ENCODE assay signal across 8 mouse cellular contexts in the genomic region with DNA sequence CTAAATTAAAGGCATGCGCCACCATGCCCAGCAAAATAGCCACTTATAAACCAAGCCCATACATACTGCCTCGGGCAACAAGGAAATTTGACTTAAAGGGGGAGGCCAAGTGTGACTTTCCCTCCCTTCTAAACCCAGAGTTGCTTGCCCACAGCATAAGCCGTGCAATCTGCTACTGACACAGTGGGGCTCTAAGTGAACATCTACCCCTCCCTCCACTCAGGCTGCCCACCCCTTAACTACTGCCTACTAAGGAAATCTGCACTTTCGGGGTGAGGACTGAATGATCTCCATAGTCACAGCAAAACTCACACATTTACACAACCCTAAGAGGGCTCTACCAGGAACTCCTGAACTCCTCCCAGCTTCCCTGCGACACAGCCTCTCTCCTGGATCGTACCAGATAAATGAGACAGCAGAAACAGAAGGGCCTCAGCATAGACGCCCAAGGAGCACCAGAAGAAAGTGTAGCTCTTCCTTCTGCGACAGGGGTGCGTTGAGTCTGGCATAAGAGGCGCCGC. TPM values are rescaled to one million over a fixed set of nuclear protein-coding genes. Genes with fewer than 3 reads are reported as not detected.
DNase-seq lines count a peak whose midpoint lies in the region; ATAC-seq and TF ChIP-seq lines count a peak whose summit lies in the region.

No protein-coding gene starts in this region.

- peak; percentile 88 for ATAC-seq in heart, embryonic 13.5 days (ENCODE audit: extremely low read depth, insufficient number of reproducible peaks, low FRiP score, low TSS enrichment)
- ATAC-seq in hindbrain, embryonic 13.5 days (ENCODE audit: low FRiP score): peak; percentile 46; the same call in 1 of the 2 replicates

- DNase-seq in heart, adult 9 months (ENCODE audit: low spot score in 2 of 2): no peak
- DNase-seq in midbrain, embryonic 10.5 days (ENCODE audit: low spot score): no peak
- no peak for DNase-seq in frontal cortex, postnatal 36 days (ENCODE audit: low spot score in 2 of 2)
- no peak for DNase-seq in cerebellum, postnatal 36 days
- no peak for DNase-seq in right cerebral cortex, postnatal 10 days (ENCODE audit: low spot score in 2 of 2)

- H3K4me2 ChIP-seq in heart, embryonic 13.5 days: peak overlapping the region; percentile 82
- peak overlapping the region; percentile 55 for H3K4me2 ChIP-seq in hindbrain, embryonic 13.5 days

- H3K4me3 ChIP-seq in heart, embryonic 13.5 days: peak overlapping the region; percentile 60
- H3K4me3 ChIP-seq in bone marrow macrophage, adult 2 months (ENCODE audit: insufficient read depth, low read length): peak overlapping the region; percentile 70
- H3K4me3 ChIP-seq in hindbrain, embryonic 13.5 days: peak overlapping the region; percentile 30
- H3K4me3 ChIP-seq in midbrain, embryonic 10.5 days: peak overlapping the region; percentile 55

- peaks cover 8% of the 10 kb centered on the region for H3K4me1 ChIP-seq in heart, embryonic 13.5 days
- H3K4me1 ChIP-seq in bone marrow macrophage, adult 2 months (ENCODE audit: control insufficient read depth, insufficient read depth, low read length): no peaks in the 10 kb centered on the region
- peaks cover 12% of the 10 kb centered on the region for H3K4me1 ChIP-seq in hindbrain, embryonic 13.5 days (replicated peaks)
- peaks cover 10% of the 10 kb centered on the region for H3K4me1 ChIP-seq in midbrain, embryonic 10.5 days

- H3K27me3 ChIP-seq in heart, embryonic 13.5 days (replicated peaks): no peaks in the 10 kb centered on the region
- H3K27me3 ChIP-seq in hindbrain, embryonic 13.5 days: no peaks in the 10 kb centered on the region
- no peaks in the 10 kb centered on the region; the same call in 1 of the 2 replicates for H3K27me3 ChIP-seq in midbrain, embryonic 10.5 days (ENCODE audit: low read depth, poor library complexity, severe bottlenecking)

- TF ChIP-seq CTCF in bone marrow macrophage, adult 2 months (IDR thresholded peaks at IDR 0.05; ENCODE audit: low read depth, low read length): no peak

- TF ChIP-seq POLR2A in bone marrow macrophage, adult 2 months (IDR thresholded peaks at IDR 0.05; ENCODE audit: borderline replicate concordance, low read depth, low read length): no peak

- peaks cover 7% of the 10 kb centered on the region for H3K36me3 ChIP-seq in heart, embryonic 13.5 days
- H3K36me3 ChIP-seq in hindbrain, embryonic 13.5 days: no peaks in the 10 kb centered on the region; the same call in 1 of the 2 replicates
- peaks cover 3% of the 10 kb centered on the region; the same call in 1 of the 2 replicates for H3K36me3 ChIP-seq in midbrain, embryonic 10.5 days

- H3K9ac ChIP-seq in heart, embryonic 13.5 days: peak overlapping the region; percentile 70
- H3K9ac ChIP-seq in hindbrain, embryonic 13.5 days: 0 out of 2 replicates have a peak overlapping the region, but pooled peaks have one; percentile 31

- 14% methylated on average over 11 of the region's 11 CpGs for WGBS in heart, embryonic 13.5 days
- 19% methylated on average over 11 of the region's 11 CpGs for WGBS in hindbrain, embryonic 13.5 days
- WGBS in midbrain, embryonic 10.5 days: 21% methylated on average over 11 of the region's 11 CpGs

- H3K27ac ChIP-seq in heart, embryonic 13.5 days (replicated peaks): peak overlapping the region; percentile 76
- 0 out of 2 replicates have a peak overlapping the region, but pooled peaks have one; percentile 20 for H3K27ac ChIP-seq in bone marrow macrophage, adult 2 months (ENCODE audit: insufficient read depth, low read depth, low read length)
- no peak overlapping the region for H3K27ac ChIP-seq in hindbrain, embryonic 13.5 days
- H3K27ac ChIP-seq in midbrain, embryonic 10.5 days (replicated peaks): peak overlapping the region; percentile 79

- H3K9me3 ChIP-seq in heart, embryonic 13.5 days: 0 out of 2 replicates have a peak, but pooled peaks cover 4% of the 10 kb centered on the region
- H3K9me3 ChIP-seq in hindbrain, embryonic 13.5 days: no peaks in the 10 kb centered on the region
- H3K9me3 ChIP-seq in midbrain, embryonic 10.5 days (replicated peaks): no peaks in the 10 kb centered on the region

RNA-seq across cellular contexts. Expression of a gene that starts 0.3 kb away (rescaled TPM):
- polyA plus RNA-seq in heart, embryonic 13.5 days (2015; fragmentation: Nextera tagmentation; extraction: Ambion mirVana): 0.47 and 1.0 TPM in 2 replicates
- polyA plus RNA-seq in bone marrow macrophage, adult 2 months (2012; ENCODE audit: insufficient read depth, insufficient read length, missing spikeins): 2.9 and 3.5 TPM in 2 replicates
- polyA plus RNA-seq in hindbrain, embryonic 13.5 days (2015; fragmentation: Nextera tagmentation; extraction: Ambion mirVana): 0.82 and 0.98 TPM in 2 replicates
- polyA plus RNA-seq in midbrain, embryonic 10.5 days (2016; fragmentation: Nextera tagmentation; extraction: Ambion mirVana): 0.63 and 0.91 TPM in 2 replicates

RNA-seq across cellular contexts. Expression of a gene that starts 39.6 kb away (rescaled TPM):
- polyA plus RNA-seq in heart, embryonic 13.5 days (2015; fragmentation: Nextera tagmentation; extraction: Ambion mirVana): 58.9 and 62.2 TPM in 2 replicates
- polyA plus RNA-seq in bone marrow macrophage, adult 2 months (2012; ENCODE audit: insufficient read depth, insufficient read length, missing spikeins): 107 and 123 TPM in 2 replicates
- 37.9 and 39.4 TPM in 2 replicates for polyA plus RNA-seq in hindbrain, embryonic 13.5 days (2015; fragmentation: Nextera tagmentation; extraction: Ambion mirVana)
- polyA plus RNA-seq in midbrain, embryonic 10.5 days (2016; fragmentation: Nextera tagmentation; extraction: Ambion mirVana): 46.0 and 50.1 TPM in 2 replicates
